Mouse (Mus musculus) adrenal gland, postnatal 4 days (tissue): ENCODE data around the gene Foxm1. TPM values are rescaled to one million over a fixed set of nuclear protein-coding genes. Genes with fewer than 3 reads are reported as not detected.
A peak's percentile ranks its signal among the peaks of the same experiment; 100 is the strongest.

Experiments
- DNase-seq, 2 experiments: peaks; one replicate each; pipeline ENCODE4 v3.0.0; 2021 to 2022; ENCODE audit warnings: low spot score in 2 of 2, mixed read lengths in 2 of 2
- long read RNA-seq, 2 experiments: library from polyadenylated mRNA; stranded (forward); transcript quantifications; one replicate each; pipeline ENCODE4 v2.0.0; 2021
- total RNA-seq, 2 experiments: library from RNA; stranded (reverse); gene quantifications; 2 replicates each; pipeline ENCODE4 v1.2.3; 2021

Gene Foxm1
- total RNA-seq: 10 to 100 TPM; 28.7 to 32.9 TPM
- long read RNA-seq, experiment 1, full-length matches to known transcripts: 5 of 15 reads
- long read RNA-seq, experiment 1, partial matches to known transcripts: 3 of 15 reads
- long read RNA-seq, experiment 1, other reads (novel, unspliced or antisense): 7 of 15 reads
- long read RNA-seq, experiment 2, full-length matches to known transcripts: 2 of 27 reads
- long read RNA-seq, experiment 2, partial matches to known transcripts: 1 of 27 reads
- long read RNA-seq, experiment 2, other reads (novel, unspliced or antisense): 24 of 27 reads

- peak; percentile 67 to 80 for DNase-seq
Measured at GRCm38 (mm10) chr6:128362381-128363006, at the start of gene Foxm1, which contains the start of gene Rhno1. Gene Foxm1, plus strand, starts transcription at chr6:128362967. Gene Rhno1, minus strand, starts transcription at chr6:128362911.

- DNase-seq: no peak
Measured at GRCm38 (mm10) chr6:128314796-128315195, 48.0 kb upstream of the Foxm1 start.

- no peak for DNase-seq
Measured at GRCm38 (mm10) chr6:128315597-128315996, 47.2 kb upstream of the Foxm1 start.

- no peak for DNase-seq
Measured at GRCm38 (mm10) chr6:128318317-128318716, 44.5 kb upstream of the Foxm1 start.

- peak; percentile 14 to 28 for DNase-seq
Measured at GRCm38 (mm10) chr6:128334397-128335124, 28.2 kb upstream of the Foxm1 start.

GRCm38 (mm10) chr6:128337467-128337866 is 25.3 kb upstream of the Foxm1 start:
- no peak for DNase-seq

GRCm38 (mm10) chr6:128338876-128339275 is 23.9 kb upstream of the Foxm1 start:
- DNase-seq: no peak

GRCm38 (mm10) chr6:128341956-128342723 is 20.6 kb upstream of the Foxm1 start:
- DNase-seq: no peak

GRCm38 (mm10) chr6:128345623-128346022 is 17.1 kb upstream of the Foxm1 start:
- no peak for DNase-seq

- no peak for DNase-seq
Measured at GRCm38 (mm10) chr6:128346782-128347181, 16.0 kb upstream of the Foxm1 start.

GRCm38 (mm10) chr6:128349711-128350110 is 13.1 kb upstream of the Foxm1 start:
- no peak for DNase-seq

GRCm38 (mm10) chr6:128354140-128354539 is 8.6 kb upstream of the Foxm1 start:
- DNase-seq: no peak

- DNase-seq: peak; percentile 14 to 45
Measured at GRCm38 (mm10) chr6:128355201-128355681, 7.5 kb upstream of the Foxm1 start.

- peak; percentile 89 to 90 for DNase-seq
Measured at GRCm38 (mm10) chr6:128355726-128356416, 6.9 kb upstream of the Foxm1 start, which contains the start of gene Tulp3. Gene Tulp3, minus strand, starts transcription at chr6:128355851.

- DNase-seq: peak; percentile 36 to 46
Measured at GRCm38 (mm10) chr6:128358999-128359398, 3.8 kb upstream of the Foxm1 start.

GRCm38 (mm10) chr6:128361901-128362300 is 866 bp upstream of the Foxm1 start:
- no peak for DNase-seq

- DNase-seq: peak in 1 of 2 experiments; percentile 16
Measured at GRCm38 (mm10) chr6:128363007-128363825, 449 bp downstream of the Foxm1 start.

- no peak for DNase-seq
Measured at GRCm38 (mm10) chr6:128364721-128365120, 2.0 kb downstream of the Foxm1 start.

- no peak for DNase-seq
Measured at GRCm38 (mm10) chr6:128366466-128366865, 3.7 kb downstream of the Foxm1 start.
